Mouse (Mus musculus) thymus, adult 2 months (tissue): Measurements from ENCODE around the gene Aire.

Source experiments
- CTCF ChIP-seq: fragments of 200-500 bp; IDR thresholded peaks from 2 replicates; pipeline ENCODE4 v1.5.1; 2012; ENCODE audit warnings: mild to moderate bottlenecking, control low read depth, low read length, moderate library complexity, borderline replicate concordance; ENCODE audit not compliant: control insufficient read depth, poor library complexity, insufficient read depth; ENCODE audit errors: extremely low read depth
- POLR2A ChIP-seq: fragments of 200-500 bp; IDR thresholded peaks from 2 replicates; pipeline ENCODE4 v1.6.1; 2012; ENCODE audit warnings: mild to moderate bottlenecking, low read length, control low read depth, moderate library complexity; ENCODE audit not compliant: control insufficient read depth, poor library complexity, insufficient read depth; ENCODE audit errors: extremely low read depth

- TF ChIP-seq POLR2A (no peak), CTCF (no peak)
Observed at GRCm38 (mm10) chr10:77995639-77996038, 47.8 kb downstream of the Aire start.
